Mouse (Mus musculus): ENCODE results near the gene Ciart.

DNA sequence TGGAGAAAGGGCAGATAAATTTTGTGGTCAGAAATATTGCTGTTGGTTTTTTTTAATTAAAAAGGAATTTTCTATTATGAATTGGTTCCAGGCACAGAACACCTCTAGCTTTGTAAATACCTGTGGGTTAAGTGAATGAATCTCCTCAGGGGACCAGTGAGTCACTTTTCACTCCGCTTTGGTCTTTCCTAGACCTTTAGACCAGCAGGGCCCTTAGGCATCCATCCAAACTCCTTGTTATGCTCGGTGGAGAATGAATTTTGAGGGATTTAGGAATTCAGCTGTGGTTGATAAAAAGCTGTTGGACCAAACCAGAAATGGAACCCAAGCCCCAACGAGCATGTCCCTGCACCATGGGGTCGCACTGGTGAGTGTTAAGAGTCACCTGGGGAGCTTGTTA, 25.6 kb upstream of the Ciart start:
- TF ChIP-seq CTCF (IDR thresholded peaks at IDR 0.05; ENCODE audit: extremely low read depth, insufficient read depth, low read length) = no peak
- no peak for TF ChIP-seq POLR2A (IDR thresholded peaks at IDR 0.05; ENCODE audit: extremely low read depth, insufficient read depth, low read length)
